Mouse (Mus musculus) kidney, adult 2 months (tissue): ENCODE measurements around the gene Slain1. TPM values are rescaled to one million over a fixed set of nuclear protein-coding genes. Genes with fewer than 3 reads are reported as not detected.

Experiments
- DNase-seq: peaks from one replicate; pipeline ENCODE4 v3.0.0; 2021
- H3K27ac ChIP-seq: fragments of 200-500 bp; 2 replicates; pipeline ENCODE4 v1.5.1; 2012; ENCODE audit warnings: low read depth, low read length, control low read depth, inconsistent platforms; ENCODE audit not compliant: insufficient read depth
- H3K27me3 ChIP-seq: fragments of 200-500 bp; replicated peaks from 2 replicates; pipeline ENCODE4 v1.6.1; 2012; ENCODE audit warnings: mild to moderate bottlenecking, moderate library complexity, low read length, inconsistent platforms; ENCODE audit not compliant: control insufficient read depth, insufficient read depth
- H3K36me3 ChIP-seq: fragments of 200-500 bp; 2 replicates; pipeline ENCODE4 v1.6.1; 2012; ENCODE audit warnings: mild to moderate bottlenecking, moderate library complexity, low read length, inconsistent platforms; ENCODE audit not compliant: control insufficient read depth, insufficient read depth
- H3K4me1 ChIP-seq: fragments of 200-500 bp; 2 replicates; pipeline ENCODE4 v1.6.1; 2011; ENCODE audit warnings: low read length; ENCODE audit not compliant: control insufficient read depth, insufficient read depth
- H3K4me3 ChIP-seq: fragments of 200-500 bp; 2 replicates; pipeline ENCODE4 v1.5.1; 2011; ENCODE audit warnings: mild to moderate bottlenecking, low read depth, low read length, control low read depth; ENCODE audit not compliant: insufficient read depth
- CTCF ChIP-seq: fragments of 200-500 bp; conservative IDR thresholded peaks from 2 replicates; pipeline ENCODE4 v1.5.1; 2011; ENCODE audit warnings: low read depth, mild to moderate bottlenecking, control low read depth, low read length, moderate library complexity, mixed read lengths; ENCODE audit not compliant: insufficient read depth, insufficient read length
- POLR2A ChIP-seq: fragments of 200-500 bp; IDR thresholded peaks from one replicate; pipeline ENCODE4 v1.6.1; 2011; ENCODE audit warnings: low read depth, low read length, control low read depth
- WGBS: fragments of 180-500 bp; shearing (Covaris S2); methylation state at CpG from one replicate; pipeline ENCODE4 v1.1.7; 2018; 5-methylcytosine and 5-hydroxymethylcytosine counted together
- polyA plus RNA-seq: library from polyadenylated mRNA; depleted of rRNA; stranded (reverse); fragments of >200 nt; gene quantifications from 2 replicates; pipeline ENCODE4 v1.2.3, GENCODE M21; 2012; rRNA removed

Gene Slain1
- polyA plus RNA-seq: 3.8 and 4.1 TPM in 2 replicates

- TF ChIP-seq CTCF (no peak), POLR2A (no peak)
- Histone ChIP-seq H3K27ac (no peak within 1 kb of the TSS), H3K27me3 (no peaks in the 10 kb centered on the region), H3K4me3 (peak within 1 kb of the TSS; percentile 58), H3K36me3 (no peaks in the 10 kb centered on the region), H3K4me1 (no peaks in the 10 kb centered on the region)
- peak; percentile 88 for DNase-seq
- WGBS: under 1% methylated on average over 32 of the region's 32 CpGs
Observed at GRCm38 (mm10) chr14:103649896-103650334, at the start of gene Slain1. Slain1 (plus strand) TSS chr14:103650228.

GRCm38 (mm10) chr14:103608063-103608462 lies 42.0 kb upstream of the Slain1 start:
- H3K4me3 ChIP-seq: no peak overlapping the region
- H3K27ac ChIP-seq: no peak overlapping the region
- H3K36me3 ChIP-seq: no peaks in the 10 kb centered on the region
- no peak for DNase-seq
- TF ChIP-seq CTCF (no peak), POLR2A (no peak)
- no peaks in the 10 kb centered on the region for H3K4me1 ChIP-seq
- 79% methylated on average over 8 of the region's 8 CpGs for WGBS
- no peaks in the 10 kb centered on the region for H3K27me3 ChIP-seq

- TF ChIP-seq CTCF (no peak), POLR2A (no peak)
- WGBS: 80% methylated on average over 6 of the region's 6 CpGs
- no peak for DNase-seq
- H3K4me1 ChIP-seq: no peaks in the 10 kb centered on the region
- H3K36me3 ChIP-seq: no peaks in the 10 kb centered on the region
- H3K4me3 ChIP-seq: no peak overlapping the region
- H3K27me3 ChIP-seq: no peaks in the 10 kb centered on the region
- H3K27ac ChIP-seq: no peak overlapping the region
Observed at GRCm38 (mm10) chr14:103613573-103614271, 36.3 kb upstream of the Slain1 start.

GRCm38 (mm10) chr14:103614272-103614587 lies 35.8 kb upstream of the Slain1 start:
- Histone ChIP-seq H3K4me3 (no peak overlapping the region), H3K36me3 (no peaks in the 10 kb centered on the region), H3K27ac (no peak overlapping the region), H3K4me1 (no peaks in the 10 kb centered on the region), H3K27me3 (no peaks in the 10 kb centered on the region)
- TF ChIP-seq POLR2A (no peak), CTCF (no peak)
- 93% methylated on average over 4 of the region's 4 CpGs for WGBS
- no peak for DNase-seq

GRCm38 (mm10) chr14:103619756-103620155 lies 30.3 kb upstream of the Slain1 start:
- H3K27me3 ChIP-seq: no peaks in the 10 kb centered on the region
- TF ChIP-seq POLR2A: no peak
- no peak for TF ChIP-seq CTCF

GRCm38 (mm10) chr14:103621207-103621606 lies 28.8 kb upstream of the Slain1 start:
- no peak overlapping the region for H3K27ac ChIP-seq
- no peaks in the 10 kb centered on the region for H3K27me3 ChIP-seq
- no peak overlapping the region for H3K4me3 ChIP-seq
- no peaks in the 10 kb centered on the region for H3K4me1 ChIP-seq
- TF ChIP-seq CTCF (no peak), POLR2A (no peak)
- H3K36me3 ChIP-seq: no peaks in the 10 kb centered on the region
- 91% methylated on average over 2 of the region's 2 CpGs for WGBS
- DNase-seq: no peak

More at GRCm38 (mm10) chr14:103619756-103620155, 30.3 kb upstream of the Slain1 start:
- Histone ChIP-seq H3K4me1 (no peaks in the 10 kb centered on the region), H3K4me3 (no peak overlapping the region), H3K36me3 (no peaks in the 10 kb centered on the region), H3K27ac (no peak overlapping the region)
- no peak for DNase-seq
- 89% methylated on average over 4 of the region's 4 CpGs for WGBS

GRCm38 (mm10) chr14:103626100-103626499 lies 23.9 kb upstream of the Slain1 start:
- H3K4me1 ChIP-seq: no peaks in the 10 kb centered on the region
- H3K27me3 ChIP-seq: no peaks in the 10 kb centered on the region
- no peak overlapping the region for H3K4me3 ChIP-seq
- H3K27ac ChIP-seq: no peak overlapping the region
- no peak for TF ChIP-seq CTCF
- 90% methylated on average over 6 of the region's 6 CpGs for WGBS
- DNase-seq: no peak
- H3K36me3 ChIP-seq: no peaks in the 10 kb centered on the region
